Mouse (Mus musculus) heart, postnatal 25 days (tissue): ENCODE measurements around the gene Iqca. TPM values are rescaled to one million over a fixed set of nuclear protein-coding genes. Genes with fewer than 3 reads are reported as not detected.

ENCODE experiments used
- DNase-seq: peaks from one replicate; pipeline ENCODE4 v3.0.0; 2022; ENCODE audit warnings: low spot score
- intact Hi-C: fragments of 180-260 bp; cut with DNase I; formaldehyde crosslinking; loops from one replicate; pipeline ENCODE4 v1.15.1; 2025
- total RNA-seq, 2 experiments: library from RNA; stranded (reverse); gene quantifications; 2 replicates each; pipeline ENCODE4 v1.2.3; 2021

Iqca gene
- total RNA-seq, 2 experiments from 2014 or later: not detected

- intact Hi-C loops: no loop called here
- DNase-seq: no peak
These were observed 76.9 kb downstream of the Iqca start for GRCm38 (mm10) chr1:90076291-90076690.

GRCm38 (mm10) chr1:90074779-90075178, 78.4 kb downstream of the Iqca start:
- intact Hi-C loops: no loop called here
- no peak for DNase-seq

GRCm38 (mm10) chr1:90071812-90072580, 81.2 kb downstream of the Iqca start:
- DNase-seq: no peak
- intact Hi-C loops: no loop called here

- no peak for DNase-seq
- intact Hi-C loops: loop anchor here (1.0 to 5.0 kb wide), 6 partner anchors 97 to 897 kb away; no protein-coding TSS in a partner anchor
These were observed 92.6 kb downstream of the Iqca start for GRCm38 (mm10) chr1:90060599-90060998.

- intact Hi-C loops: loop anchor here (1.0 to 5.0 kb wide), 6 partner anchors 97 to 897 kb away; no protein-coding TSS in a partner anchor
These were observed 93.1 kb downstream of the Iqca start for GRCm38 (mm10) chr1:90060054-90060453.

GRCm38 (mm10) chr1:90054991-90055390, 98.2 kb downstream of the Iqca start:
- intact Hi-C loops: no loop called here
- DNase-seq: no peak

More at GRCm38 (mm10) chr1:90060054-90060453, 93.1 kb downstream of the Iqca start:
- DNase-seq: no peak

- intact Hi-C loops: no loop called here
- DNase-seq: no peak
These were observed 101.9 kb downstream of the Iqca start for GRCm38 (mm10) chr1:90051347-90051746.

- intact Hi-C loops: no loop called here
- DNase-seq: no peak
These were observed 103.0 kb downstream of the Iqca start for GRCm38 (mm10) chr1:90050046-90050739.

- intact Hi-C loops: no loop called here
- no peak for DNase-seq
These were observed 124.9 kb downstream of the Iqca start for GRCm38 (mm10) chr1:90028305-90028704.

GRCm38 (mm10) chr1:90026945-90027344, 126.3 kb downstream of the Iqca start:
- intact Hi-C loops: no loop called here
- no peak for DNase-seq

- no peak for DNase-seq
- intact Hi-C loops: no loop called here
These were observed 132.9 kb downstream of the Iqca start for GRCm38 (mm10) chr1:90020336-90020735.

GRCm38 (mm10) chr1:90018071-90018470, 135.1 kb downstream of the Iqca start:
- intact Hi-C loops: no loop called here
- DNase-seq: no peak

- no peak for DNase-seq
- intact Hi-C loops: no loop called here
These were observed 138.8 kb downstream of the Iqca start, which contains the start of gene Asb18 for GRCm38 (mm10) chr1:90014446-90014845. Asb18 (minus strand) TSS chr1:90014666.

GRCm38 (mm10) chr1:90013273-90013672, 139.9 kb downstream of the Iqca start:
- intact Hi-C loops: no loop called here
- no peak for DNase-seq

GRCm38 (mm10) chr1:90012850-90013249, 140.4 kb downstream of the Iqca start:
- no peak for DNase-seq
- intact Hi-C loops: no loop called here

- no peak for DNase-seq
- intact Hi-C loops: no loop called here
These were observed 141.0 kb downstream of the Iqca start for GRCm38 (mm10) chr1:90012168-90012567.

- intact Hi-C loops: no loop called here
- DNase-seq: no peak
These were observed 143.1 kb downstream of the Iqca start for GRCm38 (mm10) chr1:90010077-90010476.

GRCm38 (mm10) chr1:90009188-90009587, 144.0 kb downstream of the Iqca start:
- no peak for DNase-seq
- intact Hi-C loops: no loop called here

- intact Hi-C loops: no loop called here
- no peak for DNase-seq
These were observed 146.5 kb downstream of the Iqca start for GRCm38 (mm10) chr1:90006666-90007065.

GRCm38 (mm10) chr1:90000981-90001380, 152.2 kb downstream of the Iqca start:
- no peak for DNase-seq
- intact Hi-C loops: no loop called here

GRCm38 (mm10) chr1:89999858-90000257, 153.3 kb downstream of the Iqca start:
- no peak for DNase-seq
- intact Hi-C loops: no loop called here
